Mouse (Mus musculus): ENCODE measurements at regions not wholly inside any gene's neighbourhood (a gene's known extent, or its start where the extent isn't known, plus 50 kb on each side); places are given as distances from the start of the nearest gene placed in this dataset.

DNA sequence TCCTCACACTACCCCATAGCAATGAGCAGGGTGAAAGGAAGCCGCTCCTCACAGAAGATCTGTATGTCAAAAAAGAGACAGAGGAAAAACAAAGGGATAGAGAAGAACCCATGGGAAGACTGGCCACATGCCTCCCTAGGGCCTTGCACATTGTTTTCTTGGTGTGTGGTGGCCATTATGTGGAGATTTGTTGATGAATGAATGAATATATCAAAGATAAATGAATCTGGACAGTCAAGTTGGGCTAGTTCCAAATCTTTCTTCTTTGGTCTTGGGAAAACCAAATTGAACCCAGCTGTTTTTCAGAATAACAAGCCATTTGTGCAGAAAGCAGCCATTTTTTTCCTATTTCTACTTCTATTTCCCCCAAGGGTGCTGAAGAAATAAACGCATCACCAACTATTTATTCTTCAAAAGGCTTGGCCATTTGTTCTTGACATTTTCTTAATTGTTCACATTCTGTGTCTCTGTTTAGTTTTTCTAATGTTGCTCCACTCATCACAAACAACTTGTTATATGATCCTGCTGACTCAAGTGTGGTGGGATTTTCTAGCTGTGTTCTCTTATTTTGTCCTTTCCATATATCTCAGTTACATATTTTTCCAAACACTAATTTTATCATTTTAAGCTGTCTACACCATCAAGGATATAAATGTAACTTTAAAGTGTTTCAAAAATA, 208.9 kb downstream of the Snx13 start:
- no peak for TF ChIP-seq NRF1 (IDR thresholded peaks at IDR 0.05; ENCODE audit: insufficient read depth, low read depth, low read length, poor library complexity, severe bottlenecking)
- no peak for TF ChIP-seq CHD2 (IDR thresholded peaks at IDR 0.05; ENCODE audit: low read length)
- TF ChIP-seq RAD21 (IDR thresholded peaks at IDR 0.05; ENCODE audit: low read depth, low read length) = no peak
- TF ChIP-seq MAX (IDR thresholded peaks at IDR 0.05; ENCODE audit: low read length) = no peak
- Histone ChIP-seq H3K4me3 (ENCODE audit: control insufficient read depth in 1 of 2, insufficient read depth in 1 of 2, low read depth in 2 of 2, low read length in 2 of 2) (no peak overlapping the region), H3K27ac (ENCODE audit: control insufficient read depth, low read depth, low read length) (no peak overlapping the region), H3K4me1 (ENCODE audit: control insufficient read depth in 1 of 2, insufficient read depth in 2 of 2, low read length in 2 of 2) (no peaks in the 10 kb centered on the region), H3K36me3 (ENCODE audit: control insufficient read depth in 1 of 2, insufficient read depth in 2 of 2, low read length in 2 of 2) (no peaks in the 10 kb centered on the region), H3K9ac (ENCODE audit: control insufficient read depth, low read depth, low read length, poor library complexity, severe bottlenecking) (no peak overlapping the region), H3K9me3 (replicated peaks; ENCODE audit: insufficient read depth, low read length) (no peaks in the 10 kb centered on the region), H3K79me2 (ENCODE audit: control insufficient read depth, insufficient read depth, low read length, poor library complexity) (no peaks in the 10 kb centered on the region), H3K27me3 (ENCODE audit: control insufficient read depth in 1 of 2, insufficient read depth in 2 of 2, low read length in 2 of 2) (no peaks in the 10 kb centered on the region)
- DNase-seq (ENCODE audit: low read depth, low spot score) = no peak

DNA sequence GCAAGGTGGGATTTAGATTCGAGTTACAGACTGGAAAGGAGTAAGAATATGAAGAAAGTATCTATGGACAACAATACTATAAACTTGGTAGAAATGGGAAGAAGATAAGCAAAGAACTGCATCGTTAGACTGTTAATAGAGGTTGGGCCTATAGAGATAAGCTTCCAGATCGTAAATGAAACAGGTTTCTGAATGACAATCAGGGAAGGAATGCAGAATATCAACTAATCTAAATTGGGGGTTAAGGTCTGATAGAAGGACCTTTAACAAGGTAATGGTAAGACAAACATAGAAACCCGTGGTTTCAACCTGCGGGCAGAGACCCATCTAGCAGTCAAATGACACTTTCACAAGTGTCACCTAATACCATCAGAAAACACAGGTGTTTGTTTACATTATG, 201.5 kb downstream of the Snx13 start:
- no peaks in the 10 kb centered on the region for H3K9me3 ChIP-seq (replicated peaks; ENCODE audit: insufficient read depth, low read length)
- no peak for DNase-seq (ENCODE audit: low read depth, low spot score)
- H3K4me3 ChIP-seq (ENCODE audit: control insufficient read depth in 1 of 2, insufficient read depth in 1 of 2, low read depth in 2 of 2, low read length in 2 of 2) = no peak overlapping the region
- no peaks in the 10 kb centered on the region for H3K36me3 ChIP-seq (ENCODE audit: control insufficient read depth in 1 of 2, insufficient read depth in 2 of 2, low read length in 2 of 2)
- TF ChIP-seq RAD21 (IDR thresholded peaks at IDR 0.05; ENCODE audit: low read depth, low read length) = no peak
- H3K4me1 ChIP-seq (ENCODE audit: control insufficient read depth in 1 of 2, insufficient read depth in 2 of 2, low read length in 2 of 2) = no peaks in the 10 kb centered on the region
- H3K79me2 ChIP-seq (ENCODE audit: control insufficient read depth, insufficient read depth, low read length, poor library complexity) = no peaks in the 10 kb centered on the region
- no peaks in the 10 kb centered on the region for H3K27me3 ChIP-seq (ENCODE audit: control insufficient read depth in 1 of 2, insufficient read depth in 2 of 2, low read length in 2 of 2)
- no peak overlapping the region for H3K9ac ChIP-seq (ENCODE audit: control insufficient read depth, low read depth, low read length, poor library complexity, severe bottlenecking)
- H3K27ac ChIP-seq (ENCODE audit: control insufficient read depth, low read depth, low read length) = no peak overlapping the region

DNA sequence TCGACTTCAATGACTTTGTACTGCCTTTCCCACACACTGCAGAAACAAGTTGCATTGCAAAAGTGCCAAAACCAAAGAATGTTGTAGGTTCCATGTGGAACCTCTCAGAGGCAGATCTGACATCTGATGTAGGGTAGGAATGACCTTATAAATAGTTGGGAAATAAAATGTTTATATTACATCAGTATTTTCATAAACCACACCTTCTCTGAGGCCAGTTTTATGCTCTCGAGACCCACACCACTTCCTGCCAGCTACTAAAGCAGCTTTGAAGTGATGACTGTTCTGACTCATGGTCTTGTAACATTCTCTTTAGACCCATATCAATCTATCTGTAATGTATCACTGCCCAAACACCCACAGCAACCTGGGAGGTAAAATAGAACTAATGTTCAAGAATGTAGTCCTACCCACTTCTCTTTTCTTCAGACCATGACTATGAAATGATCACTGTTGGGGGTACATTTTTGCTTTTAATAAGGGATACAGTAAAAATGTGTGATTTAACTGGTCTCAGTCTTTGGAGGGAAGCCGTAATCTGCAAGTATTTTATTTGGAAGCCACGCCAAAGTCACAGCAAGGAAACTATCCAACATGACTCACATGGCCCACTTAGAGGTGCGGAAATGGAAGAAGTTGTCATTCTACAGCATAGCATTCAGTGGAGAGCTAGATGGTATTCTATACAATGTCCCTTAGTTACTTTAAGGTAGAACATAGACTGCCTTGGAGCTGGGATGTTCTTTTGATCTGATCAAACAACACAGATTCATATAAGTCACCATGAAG, 199.4 kb downstream of the Snx13 start:
- DNase-seq (ENCODE audit: low read depth, low spot score) = no peak
- Histone ChIP-seq H3K4me1 (ENCODE audit: control insufficient read depth in 1 of 2, insufficient read depth in 2 of 2, low read length in 2 of 2) (no peaks in the 10 kb centered on the region), H3K9ac (ENCODE audit: control insufficient read depth, low read depth, low read length, poor library complexity, severe bottlenecking) (no peak overlapping the region), H3K36me3 (ENCODE audit: control insufficient read depth in 1 of 2, insufficient read depth in 2 of 2, low read length in 2 of 2) (no peaks in the 10 kb centered on the region), H3K4me3 (ENCODE audit: control insufficient read depth in 1 of 2, insufficient read depth in 1 of 2, low read depth in 2 of 2, low read length in 2 of 2) (no peak overlapping the region), H3K9me3 (replicated peaks; ENCODE audit: insufficient read depth, low read length) (no peaks in the 10 kb centered on the region), H3K79me2 (ENCODE audit: control insufficient read depth, insufficient read depth, low read length, poor library complexity) (no peaks in the 10 kb centered on the region), H3K27me3 (ENCODE audit: control insufficient read depth in 1 of 2, insufficient read depth in 2 of 2, low read length in 2 of 2) (no peaks in the 10 kb centered on the region), H3K27ac (ENCODE audit: control insufficient read depth, low read depth, low read length) (no peak overlapping the region)
- TF ChIP-seq NRF1 (IDR thresholded peaks at IDR 0.05; ENCODE audit: insufficient read depth, low read depth, low read length, poor library complexity, severe bottlenecking) (no peak), KAT2A (conservative IDR thresholded peaks at IDR 0.05; ENCODE audit: low read depth, low read length) (no peak), POLR2AphosphoS2 (IDR thresholded peaks at IDR 0.05; ENCODE audit: low read length) (no peak), MYB (IDR thresholded peaks at IDR 0.05; ENCODE audit: low read depth, low read length) (no peak), MAX (IDR thresholded peaks at IDR 0.05; ENCODE audit: low read length) (no peak), ZKSCAN1 (IDR thresholded peaks at IDR 0.05; ENCODE audit: low read depth, low read length) (no peak), ZC3H11A (IDR thresholded peaks at IDR 0.05; ENCODE audit: low read depth, low read length) (no peak), RCOR1 (IDR thresholded peaks at IDR 0.05; ENCODE audit: low read depth, low read length) (no peak), ELF1 (IDR thresholded peaks at IDR 0.05; ENCODE audit: low read depth, low read length) (no peak), MEF2A (IDR thresholded peaks at IDR 0.05; ENCODE audit: extremely low read depth, insufficient replicate concordance, low read depth, low read length, poor library complexity, severe bottlenecking) (no peak), MAFK (IDR thresholded peaks at IDR 0.05; ENCODE audit: borderline replicate concordance, low read depth, low read length) (no peak), USF1 (IDR thresholded peaks at IDR 0.05; ENCODE audit: low read depth, low read length) (no peak)
